Mouse (Mus musculus) embryonic facial prominence, embryonic 12.5 days (tissue): ENCODE measurements around the gene Ttc39d. TPM values are rescaled to one million over a fixed set of nuclear protein-coding genes. Genes with fewer than 3 reads are reported as not detected.

Source experiments
- ATAC-seq: fragments of 200-750 bp; cut with Nextera tagmentation; 2 replicates; pipeline ENCODE4 v1.8.0; 2017; ENCODE audit not compliant: insufficient number of reproducible peaks, insufficient read depth, low FRiP score, low TSS enrichment
- H3K27ac ChIP-seq: fragments of 300-500 bp; sonication (generic); 2 replicates; pipeline ENCODE4 v1.5.1; 2016; ENCODE audit warnings: mild to moderate bottlenecking
- H3K27me3 ChIP-seq: fragments of 300-500 bp; sonication (generic); 2 replicates; pipeline ENCODE4 v1.6.1; 2016; ENCODE audit warnings: mild to moderate bottlenecking, moderate library complexity
- H3K36me3 ChIP-seq: fragments of 300-500 bp; sonication (generic); 2 replicates; pipeline ENCODE4 v1.6.1; 2016; ENCODE audit warnings: mild to moderate bottlenecking
- H3K4me1 ChIP-seq: fragments of 300-500 bp; sonication (generic); 2 replicates; pipeline ENCODE4 v1.6.1; 2016
- H3K4me2 ChIP-seq: fragments of 300-500 bp; sonication (generic); replicated peaks from 2 replicates; pipeline ENCODE4 v1.6.1; 2016; ENCODE audit warnings: mild to moderate bottlenecking, moderate library complexity
- H3K4me3 ChIP-seq: fragments of 300-500 bp; sonication (generic); 2 replicates; pipeline ENCODE4 v1.5.1; 2016; ENCODE audit warnings: mild to moderate bottlenecking
- H3K9ac ChIP-seq: fragments of 300-500 bp; sonication (generic); 2 replicates; pipeline ENCODE4 v1.6.1; 2016; ENCODE audit warnings: mild to moderate bottlenecking, moderate library complexity
- H3K9me3 ChIP-seq: fragments of 300-500 bp; sonication (generic); 2 replicates; pipeline ENCODE4 v1.6.1; 2016; ENCODE audit warnings: mild to moderate bottlenecking, moderate library complexity
- WGBS: fragments of 180-500 bp; shearing (Covaris S2); methylation state at CpG from one replicate; pipeline ENCODE4 v1.1.7; 2016; 5-methylcytosine and 5-hydroxymethylcytosine counted together
- polyA plus RNA-seq: library from polyadenylated mRNA; unstranded; fragments of >200 nt; fragmentation: Nextera tagmentation; extraction: Ambion mirVana; gene quantifications from 2 replicates; pipeline ENCODE4 v1.2.1, GENCODE M21; 2016

Gene Ttc39d
- polyA plus RNA-seq, 1 experiment from 2014 or later = 0.10 TPM

DNA sequence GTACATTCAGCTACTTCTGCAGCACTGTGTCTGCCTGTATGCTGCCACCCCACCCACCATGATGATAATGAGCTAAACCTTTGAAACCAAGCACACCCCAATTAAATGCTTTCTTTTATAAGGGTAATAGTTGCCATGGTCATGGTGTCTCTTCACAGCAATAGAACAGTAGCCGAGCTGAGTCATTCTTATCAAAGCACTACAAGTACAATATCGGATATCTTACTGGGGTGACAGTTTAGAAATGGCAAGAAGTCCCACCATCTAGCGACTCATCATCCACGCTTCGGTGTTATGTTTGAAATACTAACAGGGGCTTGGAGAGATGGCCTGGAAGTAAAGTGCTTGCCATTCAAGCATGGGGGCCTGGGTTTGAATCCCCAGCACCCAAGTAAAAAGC, 26.6 kb downstream of the Ttc39d start:
- H3K27ac ChIP-seq = no peak overlapping the region
- H3K27me3 ChIP-seq = no peaks in the 10 kb centered on the region
- no peak overlapping the region for H3K4me2 ChIP-seq
- H3K9me3 ChIP-seq = no peaks in the 10 kb centered on the region
- H3K9ac ChIP-seq = no peak overlapping the region
- WGBS = 93% methylated on average over 5 of the region's 5 CpGs
- H3K36me3 ChIP-seq = peaks cover 16% of the 10 kb centered on the region
- H3K4me1 ChIP-seq = no peaks in the 10 kb centered on the region
- ATAC-seq = no peak
- H3K4me3 ChIP-seq = no peak overlapping the region

DNA sequence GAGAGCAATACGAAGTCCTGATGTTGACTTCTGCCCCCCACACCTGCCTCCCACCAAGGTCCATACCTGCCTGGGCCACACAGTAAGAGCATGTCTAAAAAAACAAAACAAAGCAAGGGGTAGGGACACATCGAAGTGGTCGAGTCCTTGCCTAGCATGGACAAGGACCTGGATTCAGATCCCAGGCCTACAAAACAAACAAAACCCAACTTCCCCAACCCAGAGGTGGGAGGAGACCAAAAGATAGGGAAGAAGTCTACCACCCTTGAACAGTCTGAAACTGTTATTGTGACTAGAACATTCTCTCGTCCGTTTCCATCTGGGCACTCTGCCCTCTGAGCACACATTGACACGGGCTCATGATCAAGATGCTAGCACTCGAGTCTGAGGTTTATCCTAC, 27.1 kb downstream of the Ttc39d start:
- no peak overlapping the region for H3K27ac ChIP-seq
- H3K27me3 ChIP-seq = no peaks in the 10 kb centered on the region
- H3K9ac ChIP-seq = no peak overlapping the region
- WGBS = 89% methylated on average over 7 of the region's 7 CpGs
- no peaks in the 10 kb centered on the region for H3K4me1 ChIP-seq
- no peak overlapping the region for H3K4me2 ChIP-seq
- no peaks in the 10 kb centered on the region for H3K9me3 ChIP-seq
- ATAC-seq = no peak
- H3K4me3 ChIP-seq = no peak overlapping the region
- peaks cover 19% of the 10 kb centered on the region for H3K36me3 ChIP-seq

DNA sequence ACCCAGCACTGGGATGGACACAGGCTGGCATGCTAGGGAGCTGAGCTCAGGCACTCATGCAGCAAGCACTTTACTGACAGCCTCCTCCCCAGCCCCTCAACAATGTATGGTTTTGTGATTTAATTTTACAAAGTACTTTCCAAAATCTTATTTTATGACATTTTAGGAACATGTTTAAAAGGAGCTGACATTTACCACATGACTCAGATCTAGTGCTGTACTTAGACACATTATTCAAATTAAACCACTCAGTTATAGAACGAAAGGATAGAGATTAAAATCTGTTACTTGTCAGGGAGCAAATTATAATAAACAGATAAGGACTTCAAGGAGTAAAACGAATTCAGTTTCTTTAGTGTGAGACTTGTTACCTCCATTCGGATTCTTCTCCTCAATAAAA, 28.2 kb downstream of the Ttc39d start:
- no peak overlapping the region for H3K9ac ChIP-seq
- WGBS = 81% methylated on average over 3 of the region's 3 CpGs
- no peak overlapping the region for H3K4me2 ChIP-seq
- ATAC-seq = no peak
- no peak overlapping the region for H3K27ac ChIP-seq
- H3K9me3 ChIP-seq = no peaks in the 10 kb centered on the region
- no peaks in the 10 kb centered on the region for H3K4me1 ChIP-seq
- H3K27me3 ChIP-seq = no peaks in the 10 kb centered on the region
- no peak overlapping the region for H3K4me3 ChIP-seq
- peaks cover 28% of the 10 kb centered on the region for H3K36me3 ChIP-seq

DNA sequence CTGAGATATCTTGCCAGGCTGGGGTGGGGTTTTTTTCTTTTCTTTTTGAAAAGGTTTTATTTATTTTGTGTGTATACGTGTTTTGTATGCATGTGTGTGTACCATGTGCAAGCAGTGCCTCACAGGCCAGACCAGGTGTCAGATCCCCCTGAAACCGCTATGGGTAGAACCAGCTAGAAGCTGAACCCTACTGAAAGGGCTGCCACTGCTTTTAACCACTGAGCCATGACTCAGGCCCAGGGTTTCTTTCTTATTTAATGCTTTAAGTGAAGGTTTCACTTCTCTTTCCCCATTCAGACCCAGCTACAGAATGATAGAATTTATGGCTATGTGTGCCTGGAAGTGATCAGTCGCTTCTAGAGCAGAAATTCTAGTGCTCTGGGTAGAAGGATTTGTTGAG, 29.5 kb downstream of the Ttc39d start:
- Histone ChIP-seq H3K27ac (no peak overlapping the region), H3K27me3 (no peaks in the 10 kb centered on the region), H3K9me3 (no peaks in the 10 kb centered on the region), H3K9ac (no peak overlapping the region), H3K4me2 (no peak overlapping the region), H3K36me3 (peaks cover 37% of the 10 kb centered on the region), H3K4me1 (no peaks in the 10 kb centered on the region), H3K4me3 (no peak overlapping the region)
- no peak for ATAC-seq
- 91% methylated on average over 3 of the region's 3 CpGs for WGBS

DNA sequence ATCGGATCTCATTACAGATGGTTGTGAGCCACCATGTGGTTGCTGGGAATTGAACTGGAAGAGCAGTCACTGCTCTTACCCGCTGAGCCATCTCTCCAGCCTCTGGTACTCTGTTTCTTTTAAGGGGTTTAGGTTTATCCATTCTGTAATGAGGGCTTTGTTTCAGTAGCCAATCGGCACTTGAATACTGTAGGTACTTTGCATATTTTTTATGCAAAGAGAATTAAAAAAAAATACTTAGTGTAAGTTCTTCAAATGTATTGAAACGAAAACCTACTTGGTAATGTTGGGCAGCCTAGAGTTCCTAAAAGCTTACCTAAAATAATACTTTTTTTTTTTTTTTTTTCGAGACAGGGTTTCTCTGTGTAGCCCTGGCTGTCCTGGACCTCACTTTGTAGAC, 30.2 kb downstream of the Ttc39d start:
- Histone ChIP-seq H3K4me2 (no peak overlapping the region), H3K27me3 (no peaks in the 10 kb centered on the region), H3K36me3 (peaks cover 43% of the 10 kb centered on the region), H3K4me1 (no peaks in the 10 kb centered on the region), H3K9me3 (no peaks in the 10 kb centered on the region), H3K4me3 (no peak overlapping the region), H3K9ac (no peak overlapping the region), H3K27ac (no peak overlapping the region)
- ATAC-seq = no peak
- 87% methylated on average over 5 of the region's 5 CpGs for WGBS

DNA sequence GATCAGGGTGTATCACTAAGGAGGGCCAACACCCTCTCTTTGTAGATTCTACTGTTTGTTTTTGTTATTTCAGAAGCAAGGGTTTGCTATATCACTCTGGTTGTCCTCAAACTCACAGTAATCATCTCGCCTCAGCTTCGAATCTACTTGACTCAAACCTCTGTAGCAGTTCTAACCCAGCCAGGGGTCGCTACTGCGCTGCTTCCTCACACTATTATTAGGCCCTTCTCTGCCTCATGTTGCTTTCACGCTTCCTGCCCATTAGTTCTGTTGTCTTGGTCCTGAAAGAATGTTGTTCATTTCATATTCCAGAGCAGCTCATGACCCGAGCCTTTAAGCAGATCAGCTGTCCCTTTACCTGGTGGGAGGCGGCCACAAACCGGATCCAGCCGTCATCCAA, 34.3 kb downstream of the Ttc39d start:
- H3K27me3 ChIP-seq = no peaks in the 10 kb centered on the region
- no peaks in the 10 kb centered on the region for H3K4me1 ChIP-seq
- H3K36me3 ChIP-seq = peaks cover 83% of the 10 kb centered on the region
- WGBS = 91% methylated on average over 9 of the region's 9 CpGs
- H3K9ac ChIP-seq = no peak overlapping the region
- H3K27ac ChIP-seq = no peak overlapping the region
- ATAC-seq = no peak
- no peak overlapping the region for H3K4me2 ChIP-seq
- no peak overlapping the region for H3K4me3 ChIP-seq
- H3K9me3 ChIP-seq = no peaks in the 10 kb centered on the region

DNA sequence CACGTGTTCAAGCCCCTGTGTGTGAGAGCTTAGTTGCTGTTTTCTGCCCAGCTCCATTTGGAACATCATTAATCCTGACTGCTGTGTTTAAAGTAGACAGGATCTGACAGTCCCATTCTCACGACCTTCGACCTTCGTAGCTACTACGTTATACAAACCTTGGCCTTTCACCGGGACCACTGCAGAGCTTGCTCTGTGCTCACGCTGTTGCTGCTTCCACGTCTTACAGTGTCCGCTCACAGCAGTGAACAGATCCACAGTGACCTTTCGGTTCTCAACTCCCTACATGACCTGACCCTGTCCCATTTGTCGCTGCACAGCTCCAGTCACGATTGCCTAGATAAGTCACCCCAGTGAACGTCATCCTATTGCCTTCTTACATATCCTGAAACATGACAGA, 35.9 kb downstream of the Ttc39d start:
- 78% methylated on average over 13 of the region's 13 CpGs for WGBS

DNA sequence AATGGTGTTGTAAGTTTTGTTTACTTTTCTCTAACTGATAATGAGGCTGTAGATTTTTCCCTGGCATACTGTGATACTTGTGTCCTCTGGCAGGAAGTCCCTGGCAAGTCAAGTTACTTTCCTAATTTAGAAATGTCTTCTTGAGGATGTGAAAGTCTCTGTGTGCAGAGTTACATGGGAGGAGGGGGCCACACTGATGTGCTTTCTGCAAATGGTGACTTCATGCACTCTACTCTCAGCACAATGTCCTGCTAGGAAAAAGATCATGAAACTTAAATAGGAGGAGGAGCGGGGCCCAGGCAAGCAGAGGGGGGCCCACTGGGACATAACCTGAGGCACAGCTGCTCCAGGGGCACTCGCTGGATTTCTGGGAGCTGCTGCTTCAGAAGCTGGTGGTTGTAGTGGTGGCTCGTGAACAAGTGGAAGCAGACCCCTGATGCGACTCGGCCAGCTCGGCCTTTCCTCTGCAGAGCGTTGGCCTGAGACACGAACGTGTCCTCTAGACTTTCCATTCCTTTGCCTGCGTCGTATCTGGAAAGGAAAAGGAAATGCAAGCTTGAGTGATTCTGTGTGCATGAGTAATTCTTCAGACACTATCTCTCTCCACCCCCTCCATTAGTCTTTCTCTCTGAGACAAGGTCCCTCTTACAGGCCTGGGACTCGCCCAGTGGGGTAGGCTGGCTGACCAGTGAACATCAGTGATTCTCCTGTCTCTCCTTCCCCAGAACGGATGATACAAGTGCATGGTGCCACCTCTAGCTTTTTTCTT, 45.7 kb downstream of the Ttc39d start:
- Histone ChIP-seq H3K9me3 (no peaks in the 10 kb centered on the region), H3K4me1 (no peaks in the 10 kb centered on the region), H3K36me3 (peaks cover 92% of the 10 kb centered on the region), H3K4me2 (no peak overlapping the region), H3K27me3 (no peaks in the 10 kb centered on the region), H3K4me3 (no peak overlapping the region), H3K9ac (no peak overlapping the region), H3K27ac (no peak overlapping the region)
- 86% methylated on average over 13 of the region's 13 CpGs for WGBS
- no peak for ATAC-seq

More for the DNA sequence above, 35.9 kb downstream of the Ttc39d start:
- Histone ChIP-seq H3K9ac (no peak overlapping the region), H3K4me1 (no peaks in the 10 kb centered on the region), H3K9me3 (no peaks in the 10 kb centered on the region), H3K36me3 (peaks cover 91% of the 10 kb centered on the region), H3K27me3 (no peaks in the 10 kb centered on the region), H3K4me2 (no peak overlapping the region), H3K27ac (no peak overlapping the region), H3K4me3 (no peak overlapping the region)
- ATAC-seq = no peak

DNA sequence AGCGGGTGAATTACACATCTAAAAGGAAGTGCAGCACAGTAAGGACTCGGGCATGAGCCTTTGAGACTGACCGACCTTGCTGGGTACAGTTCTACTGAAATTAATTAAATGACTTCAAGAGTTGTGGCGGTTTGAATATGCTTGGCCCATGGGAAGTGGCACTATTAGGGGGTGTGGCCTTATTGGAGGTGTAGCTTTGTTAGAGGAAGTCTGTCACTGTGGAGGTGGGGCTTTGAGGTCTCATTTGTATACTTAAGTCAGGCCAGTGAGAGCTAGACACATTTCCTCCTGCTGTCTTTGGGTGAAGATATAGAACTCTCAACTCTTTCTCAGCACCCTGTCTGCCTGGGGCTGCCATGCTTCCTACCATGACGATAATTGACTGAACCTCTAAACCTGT, 47.2 kb downstream of the Ttc39d start:
- Histone ChIP-seq H3K27ac (no peak overlapping the region), H3K4me2 (no peak overlapping the region), H3K36me3 (peaks cover 96% of the 10 kb centered on the region), H3K9me3 (no peaks in the 10 kb centered on the region), H3K9ac (no peak overlapping the region), H3K4me3 (no peak overlapping the region), H3K27me3 (no peaks in the 10 kb centered on the region), H3K4me1 (no peaks in the 10 kb centered on the region)
- ATAC-seq = no peak
- 94% methylated on average over 5 of the region's 5 CpGs for WGBS

DNA sequence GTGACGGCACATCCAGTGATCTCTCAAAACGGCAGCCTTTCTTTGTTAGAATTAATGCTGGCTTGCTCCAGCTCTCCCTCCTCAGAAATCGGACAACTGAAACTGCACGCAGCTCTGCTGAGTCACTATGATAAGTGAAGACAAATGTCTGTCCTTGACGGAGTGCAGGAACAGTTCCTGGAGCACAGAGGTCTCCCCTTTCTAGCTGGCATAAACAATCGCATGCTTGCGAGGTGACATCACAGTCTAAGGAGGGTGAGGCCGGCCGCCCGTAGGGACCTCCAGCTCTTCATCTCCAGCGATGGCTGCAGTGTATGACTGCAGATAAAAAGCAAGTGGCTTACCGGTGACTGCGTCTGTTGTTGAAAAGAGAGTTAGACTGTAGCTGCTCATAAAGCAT, 47.9 kb downstream of the Ttc39d start:
- Histone ChIP-seq H3K9me3 (no peaks in the 10 kb centered on the region), H3K27ac (no peak overlapping the region), H3K9ac (no peak overlapping the region), H3K4me3 (no peak overlapping the region), H3K27me3 (no peaks in the 10 kb centered on the region), H3K4me1 (no peaks in the 10 kb centered on the region), H3K36me3 (peaks cover 94% of the 10 kb centered on the region), H3K4me2 (no peak overlapping the region)
- WGBS = 46% methylated on average over 13 of the region's 13 CpGs
- 0 out of 2 replicates have a peak, but pooled peaks have one; percentile 69 for ATAC-seq

DNA sequence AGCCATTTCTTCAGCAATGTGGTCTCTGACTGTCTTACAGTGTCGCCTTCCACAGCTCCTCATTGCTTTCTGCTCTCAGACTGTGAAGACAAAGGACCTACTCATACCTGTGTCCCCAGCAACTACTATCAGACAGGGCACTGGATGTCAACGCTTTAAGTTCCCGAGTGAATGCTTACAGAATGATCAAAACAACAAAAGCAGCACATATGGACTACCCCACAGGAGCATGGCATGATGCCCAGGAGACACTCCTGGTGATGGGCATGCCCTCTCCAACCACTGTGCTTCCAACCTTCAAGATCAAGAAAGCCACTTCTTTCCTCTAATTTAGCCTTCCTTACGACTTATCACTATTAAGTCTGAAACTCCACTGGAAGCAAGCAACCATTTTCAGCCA, 59.8 kb downstream of the Ttc39d start:
- peaks cover 86% of the 10 kb centered on the region for H3K36me3 ChIP-seq
- WGBS = 91% methylated on average over 4 of the region's 4 CpGs

More for the DNA sequence above, 59.8 kb downstream of the Ttc39d start:
- no peak for ATAC-seq
- no peak overlapping the region for H3K4me3 ChIP-seq
- no peak overlapping the region for H3K4me2 ChIP-seq
- H3K27ac ChIP-seq = no peak overlapping the region
- H3K9ac ChIP-seq = no peak overlapping the region
- H3K4me1 ChIP-seq = no peaks in the 10 kb centered on the region
- no peaks in the 10 kb centered on the region for H3K27me3 ChIP-seq
- H3K9me3 ChIP-seq = no peaks in the 10 kb centered on the region
